Mouse (Mus musculus) skeletal muscle tissue, adult 2 months (tissue): ENCODE results near the gene Gabra3.

Experiments used
- DNase-seq: peaks from one replicate; pipeline ENCODE4 v3.0.0-alpha.2; 2012; ENCODE audit warnings: low read depth, low spot score

Gene Gabra3

DNA sequence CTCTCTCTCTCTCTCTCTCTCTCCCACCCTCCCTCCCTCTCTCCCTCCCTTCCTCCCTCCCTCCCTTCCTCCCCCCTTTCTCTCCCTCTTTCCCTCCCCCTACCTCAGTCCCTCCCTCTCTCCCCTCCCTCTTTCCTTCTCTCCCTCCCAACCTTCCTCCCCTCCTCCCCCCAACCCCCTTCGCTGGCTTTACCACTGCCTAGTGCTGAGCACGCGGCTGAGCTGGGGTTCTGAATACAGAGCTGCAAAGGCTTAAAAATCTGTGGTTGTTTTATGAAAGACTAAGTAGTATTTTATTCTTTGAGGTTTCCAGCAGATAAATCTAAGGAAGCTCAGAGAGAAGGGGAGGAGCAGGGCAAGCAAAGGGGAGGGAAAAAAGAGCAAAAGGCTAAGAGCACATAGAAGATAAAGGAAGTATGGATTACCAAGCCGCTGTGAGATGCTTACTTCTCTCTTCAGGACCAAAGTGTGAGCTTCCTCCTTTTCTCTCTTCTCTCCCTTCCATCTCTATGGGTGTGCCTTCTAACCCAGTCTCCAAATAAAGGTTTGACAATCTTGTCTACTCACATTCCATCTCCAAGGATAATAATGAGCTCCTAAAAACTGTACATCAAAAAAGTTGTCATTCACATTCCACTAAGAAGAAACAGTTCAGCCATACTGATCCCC, at the start of gene Gabra3:
Gabra3 (minus strand) TSS at position 619 of the 669 bp plus-strand sequence.
- DNase-seq = no peak

GRCm38 (mm10) chrX:72655789-72656188, 859 bp downstream of the Gabra3 start:
- no peak for DNase-seq

GRCm38 (mm10) chrX:72655381-72655780, 1.3 kb downstream of the Gabra3 start:
- no peak for DNase-seq

- DNase-seq = no peak
Observed at GRCm38 (mm10) chrX:72650688-72651087, 6.0 kb downstream of the Gabra3 start.

GRCm38 (mm10) chrX:72644691-72645090, 12.0 kb downstream of the Gabra3 start:
- no peak for DNase-seq

GRCm38 (mm10) chrX:72497284-72497683, 159.4 kb downstream of the Gabra3 start:
- DNase-seq = no peak

GRCm38 (mm10) chrX:72489806-72490205, 166.8 kb downstream of the Gabra3 start:
- no peak for DNase-seq

DNA sequence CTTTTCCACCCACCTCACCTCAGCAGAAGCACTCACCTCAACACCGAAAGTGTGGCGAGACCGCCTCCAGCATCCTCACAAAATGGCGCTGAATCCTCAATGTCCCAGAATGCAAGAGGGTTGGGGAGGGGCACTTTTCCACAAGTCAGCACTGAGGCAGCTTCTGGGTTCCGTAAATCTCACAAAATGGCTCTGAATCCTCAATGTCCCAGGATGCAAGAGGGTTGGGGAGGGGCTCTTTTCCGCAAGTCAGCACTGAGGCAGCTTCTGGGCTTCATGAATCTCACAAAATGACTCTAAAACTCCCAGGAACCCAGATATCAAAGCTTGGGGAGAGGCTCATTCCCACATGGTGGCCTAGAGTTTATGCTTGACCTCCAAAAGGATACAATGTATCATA, 269.9 kb downstream of the Gabra3 start, which contains the start of gene Magea10:
Magea10 (minus strand) TSS at position 101 of the 400 bp plus-strand sequence.
- DNase-seq = no peak
